Mouse (Mus musculus) adrenal gland, postnatal 4 days (tissue): ENCODE measurements at regions not wholly inside any gene's neighbourhood (a gene's known extent, or its start where the extent isn't known, plus 50 kb on each side); places are given as distances from the start of the nearest gene placed in this dataset.

Source experiments
- DNase-seq, 2 experiments: peaks; one replicate each; pipeline ENCODE4 v3.0.0; 2021 to 2022; ENCODE audit warnings: low spot score in 2 of 2, mixed read lengths in 2 of 2

- no peak for DNase-seq
Measured at GRCm38 (mm10) chr4:40090295-40090694, 52.6 kb upstream of the Aco1 start.
